8 mouse cellular contexts compared by ENCODE assay signal in the genomic region with DNA sequence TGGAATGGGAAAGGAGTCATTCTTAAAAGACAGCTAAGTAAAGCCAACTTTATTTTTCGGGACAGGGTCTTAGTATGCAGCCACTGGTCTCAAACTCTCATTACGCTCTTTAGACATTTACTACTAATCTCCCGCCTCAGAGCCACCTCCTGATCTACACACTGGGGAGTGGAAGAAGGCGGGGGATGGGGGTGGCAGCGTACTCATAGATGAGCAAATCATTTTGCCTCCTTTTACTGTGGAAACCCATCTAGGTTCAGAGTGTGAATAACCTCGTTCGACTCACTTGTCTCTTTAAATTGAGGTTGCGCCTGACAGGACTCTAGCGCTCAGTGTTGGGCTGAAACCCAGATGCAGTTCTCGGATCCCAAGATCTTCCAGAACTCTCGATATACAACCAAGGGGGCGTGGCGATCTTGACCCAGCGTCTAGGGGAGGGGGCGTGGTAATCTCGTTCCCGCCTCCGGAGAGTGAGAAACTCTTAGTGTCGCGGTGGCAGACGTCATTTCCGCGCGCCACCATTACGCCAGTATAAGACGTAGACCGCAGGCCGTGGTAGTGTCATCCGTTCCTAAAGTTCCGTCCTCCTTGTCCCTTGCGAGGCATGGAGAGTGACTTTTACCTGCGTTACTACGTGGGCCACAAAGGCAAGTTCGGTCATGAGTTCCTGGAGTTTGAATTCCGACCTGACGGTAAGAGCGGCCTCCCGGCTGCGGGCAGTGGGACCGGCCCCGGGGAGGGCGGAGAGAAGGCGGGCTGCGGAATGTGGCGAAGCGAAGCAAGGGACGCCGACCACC. TPM values are rescaled to one million over a fixed set of nuclear protein-coding genes. Genes with fewer than 3 reads are reported as not detected.
A peak's percentile ranks its signal among the peaks of the same experiment; 100 is the strongest.
DNase-seq lines count a peak whose midpoint lies in the region; ATAC-seq and TF ChIP-seq lines count a peak whose summit lies in the region.

A gene (plus strand): TSS at position 502 of the 797 bp plus-strand sequence.

- no peaks in the 10 kb centered on the region for H3K27me3 ChIP-seq in hindbrain, embryonic 10.5 days (ENCODE audit: insufficient read depth, poor library complexity, severe bottlenecking)
- H3K27me3 ChIP-seq in lung, postnatal 0 days (replicated peaks; ENCODE audit: insufficient read depth, low read length) = no peaks in the 10 kb centered on the region

- H3K9ac ChIP-seq in lung, postnatal 0 days (replicated peaks; ENCODE audit: low read depth) = peak within 1 kb of the TSS; percentile 91

- 3% methylated on average over 48 of the region's 48 CpGs for WGBS in hindbrain, embryonic 10.5 days
- 3% methylated on average over 48 of the region's 48 CpGs for WGBS in lung, postnatal 0 days

- H3K4me3 ChIP-seq in hindbrain, embryonic 10.5 days = peak within 1 kb of the TSS; percentile 79
- H3K4me3 ChIP-seq in lung, postnatal 0 days (ENCODE audit: low read depth, low read length) = peak within 1 kb of the TSS; percentile 84

- TF ChIP-seq CTCF in lung, postnatal 0 days (IDR thresholded peaks at IDR 0.05) = no peak

- TF ChIP-seq EP300 in lung, postnatal 0 days (IDR thresholded peaks at IDR 0.05) = no peak

- peak within 1 kb of the TSS; percentile 88 for H3K27ac ChIP-seq in hindbrain, embryonic 10.5 days
- peak within 1 kb of the TSS; percentile 84 for H3K27ac ChIP-seq in lung, postnatal 0 days (ENCODE audit: low read length)

- H3K4me2 ChIP-seq in lung, postnatal 0 days (replicated peaks; ENCODE audit: low read depth, low read length) = peak within 1 kb of the TSS; percentile 67

- H3K4me1 ChIP-seq in hindbrain, embryonic 10.5 days (replicated peaks) = peaks cover 20% of the 10 kb centered on the region
- 0 out of 2 replicates have a peak, but pooled peaks cover 6% of the 10 kb centered on the region for H3K4me1 ChIP-seq in lung, postnatal 0 days (ENCODE audit: insufficient read depth, low read depth, low read length)

- ATAC-seq in frontal cortex, adult (ENCODE audit: low TSS enrichment) = peak; percentile 89
- peak; percentile 99 for ATAC-seq in lung, postnatal 0 days

- DNase-seq in MN1 (ENCODE audit: low spot score) = peak; percentile 93
- peak; percentile 96 for DNase-seq in cerebellum, adult 9-10 months
- peak; percentile 94 for DNase-seq in hindbrain, embryonic 10.5 days (ENCODE audit: low spot score)
- peak; percentile 95 for DNase-seq in layer of hippocampus, adult 9-11 months
- DNase-seq in lung, postnatal 0 days (ENCODE audit: low spot score) = peak; percentile 98
- DNase-seq in ovary, postnatal 14 days (ENCODE audit: low spot score) = peak; percentile 94
- peak; percentile 97 for DNase-seq in thymus, postnatal 14 days

- H3K9me3 ChIP-seq in hindbrain, embryonic 10.5 days = no peaks in the 10 kb centered on the region
- no peaks in the 10 kb centered on the region for H3K9me3 ChIP-seq in lung, postnatal 0 days (ENCODE audit: low read length)

- H3K36me3 ChIP-seq in hindbrain, embryonic 10.5 days = peaks cover 37% of the 10 kb centered on the region
- peaks cover 11% of the 10 kb centered on the region for H3K36me3 ChIP-seq in lung, postnatal 0 days (ENCODE audit: insufficient read depth, low read length)

RNA-seq across cellular contexts. Expression of the gene that starts here (rescaled TPM):
- polyA plus RNA-seq in hindbrain, embryonic 10.5 days (2016; fragmentation: Nextera tagmentation; extraction: Ambion mirVana) = 225 and 238 TPM in 2 replicates
- 111 TPM in 2 replicates for polyA plus RNA-seq in lung, postnatal 0 days (2015; fragmentation: Nextera tagmentation; extraction: Ambion mirVana)

Comparison
In these comparisons a context has a peak if more than half of its experiments do, and no peak if none do; other contexts are left out.
1. Peak in every context shown above with its lines: DNase-seq, ATAC-seq, H3K4me3 ChIP-seq and H3K27ac ChIP-seq.